Mouse (Mus musculus) fat pad, adult 2 months (tissue): ENCODE data around the gene Gm20388.

Experiments used
- DNase-seq: peaks from one replicate; pipeline ENCODE4 v3.0.0-alpha.2; 2011; ENCODE audit warnings: low read depth, low spot score; ENCODE audit errors: extremely low read depth

Gene Gm20388

DNA sequence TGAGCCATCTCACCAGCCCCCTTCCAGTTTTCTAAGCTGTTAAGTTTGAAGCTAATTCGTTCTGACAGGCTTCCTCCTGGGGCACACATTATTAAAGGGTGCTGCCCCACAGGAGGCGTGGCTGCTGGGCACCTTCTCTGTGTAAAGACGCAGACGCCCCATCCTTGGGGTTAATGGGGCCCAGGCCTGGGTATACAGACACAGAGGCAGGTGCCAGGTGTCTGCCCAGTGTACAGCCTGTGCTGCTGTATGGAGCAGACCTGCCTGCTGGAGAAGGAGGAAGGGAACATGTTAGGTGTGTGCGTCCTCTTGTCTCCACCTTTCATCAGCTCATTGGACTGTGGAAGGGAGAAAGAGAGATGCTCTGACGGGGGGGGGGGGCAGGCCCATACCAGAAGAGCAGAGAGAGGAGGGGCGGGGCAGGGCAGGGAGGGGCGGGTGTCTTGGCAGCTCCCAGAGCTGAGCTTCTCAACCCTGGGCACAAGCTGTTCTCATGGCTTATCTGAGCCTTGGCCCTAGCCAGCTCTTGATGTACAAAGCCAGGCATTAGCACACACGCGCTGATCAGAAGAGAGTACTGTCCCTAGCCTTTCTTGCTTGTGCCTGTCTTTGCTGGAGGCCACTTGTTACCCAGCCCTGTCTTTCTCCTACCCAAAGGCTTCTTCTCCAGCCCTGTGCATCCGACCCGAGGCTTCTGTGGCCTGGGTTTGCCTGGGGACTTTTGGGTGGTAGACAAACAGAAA, 1951.3 kb downstream of the Gm20388 start:
- no peak for DNase-seq

DNA sequence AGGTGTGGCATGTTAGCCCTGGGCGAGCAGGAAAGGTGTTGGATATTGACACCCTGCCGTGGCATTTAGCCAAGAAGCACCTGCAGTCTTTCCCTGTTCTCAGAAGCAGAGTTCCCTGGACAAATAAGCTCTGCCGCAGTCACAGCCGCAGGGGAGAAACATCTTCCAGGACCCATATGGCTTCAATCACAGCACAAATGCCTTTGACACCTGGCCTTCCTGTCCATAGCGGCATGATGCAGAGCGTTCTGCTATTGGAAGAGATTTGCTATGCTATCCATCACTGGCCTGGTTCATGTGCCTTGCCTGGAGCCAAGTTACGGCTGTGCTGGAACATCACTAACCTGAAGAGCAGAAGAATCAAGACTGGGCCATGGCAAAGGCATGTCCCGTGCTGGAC, 1954.7 kb downstream of the Gm20388 start:
- no peak for DNase-seq

GRCm38 (mm10) chr8:121868196-121868595, 1957.6 kb downstream of the Gm20388 start:
- no peak for DNase-seq

DNA sequence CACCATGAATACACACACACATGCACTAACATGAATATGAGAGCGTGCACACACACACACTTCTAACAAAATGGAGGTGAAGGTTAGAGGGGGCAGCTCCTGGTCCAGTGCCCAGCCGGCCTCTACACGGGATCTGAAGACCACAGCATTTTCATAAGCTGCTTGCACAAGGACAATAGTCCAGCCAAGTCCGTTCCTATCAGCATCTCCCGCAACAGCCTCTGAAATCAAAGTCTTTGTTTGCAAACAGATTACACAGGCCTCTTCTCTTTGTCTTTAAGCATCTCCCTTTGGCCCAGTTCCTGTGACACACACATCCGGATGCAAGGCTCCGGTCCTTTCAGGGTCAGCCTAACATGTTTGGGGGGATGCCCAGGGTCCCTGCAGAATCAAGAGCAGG, 1958.3 kb downstream of the Gm20388 start:
- DNase-seq: no peak

- no peak for DNase-seq
Observed at GRCm38 (mm10) chr8:121870190-121870589, 1959.5 kb downstream of the Gm20388 start.

- DNase-seq: no peak
Observed at GRCm38 (mm10) chr8:121871833-121872440, 1961.3 kb downstream of the Gm20388 start.

DNA sequence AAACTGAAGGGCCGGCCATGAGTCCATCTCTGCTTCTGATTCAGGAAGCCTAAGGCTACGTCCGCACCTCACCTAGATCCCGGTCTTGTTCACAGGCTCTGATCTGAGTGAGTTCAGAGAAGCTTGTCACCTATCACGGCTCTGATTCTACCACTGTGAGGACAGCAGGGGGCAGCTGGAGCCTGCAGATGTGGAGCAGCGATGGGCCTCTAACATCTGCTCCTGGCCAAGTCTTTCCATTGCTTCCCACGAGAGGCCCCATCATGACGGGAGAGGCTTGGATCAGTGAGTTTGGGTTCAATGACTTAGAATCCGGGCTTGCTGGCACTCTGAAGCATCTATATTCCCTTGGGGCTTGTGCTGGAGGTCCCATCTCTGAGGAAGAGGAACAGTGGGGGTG, 1963.4 kb downstream of the Gm20388 start:
- DNase-seq: no peak

DNA sequence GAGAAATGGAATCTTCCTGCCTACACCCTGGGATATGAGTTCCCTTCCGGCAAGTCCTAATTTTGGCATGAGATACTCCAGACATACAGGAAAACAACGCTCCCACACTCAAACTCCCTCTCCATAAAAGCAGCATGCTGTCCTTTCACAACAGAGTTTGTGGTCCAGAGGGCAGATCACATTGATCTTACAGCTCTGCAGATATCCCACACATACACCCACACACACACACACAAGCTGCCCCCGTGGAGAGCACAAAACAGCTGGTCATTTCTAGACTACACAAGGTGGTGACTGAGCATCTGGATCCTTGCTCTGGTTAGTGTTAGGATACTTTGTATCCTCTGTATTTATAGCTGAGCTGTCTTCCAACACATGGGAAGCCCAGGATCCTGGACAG, 1964.4 kb downstream of the Gm20388 start:
- DNase-seq: no peak

DNA sequence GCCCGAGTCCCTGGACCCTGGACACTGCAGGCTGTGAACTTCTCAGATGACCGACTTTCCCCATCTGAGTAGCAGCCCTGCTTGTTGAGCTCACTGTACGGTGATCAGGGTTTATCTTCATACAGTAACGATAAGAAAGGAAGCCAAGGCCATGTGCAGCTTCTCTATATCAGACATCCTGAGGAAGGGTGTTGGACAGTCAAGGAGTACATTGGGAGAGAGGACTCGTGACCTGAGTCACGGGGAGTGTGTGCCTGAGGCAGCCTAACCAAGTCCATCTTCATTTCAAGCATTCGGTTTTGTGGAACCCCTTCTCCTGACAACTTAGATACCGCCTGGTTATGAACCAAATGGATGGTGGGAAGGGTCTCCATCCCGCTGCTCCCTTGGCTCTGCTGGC, 1964.9 kb downstream of the Gm20388 start:
- no peak for DNase-seq

DNA sequence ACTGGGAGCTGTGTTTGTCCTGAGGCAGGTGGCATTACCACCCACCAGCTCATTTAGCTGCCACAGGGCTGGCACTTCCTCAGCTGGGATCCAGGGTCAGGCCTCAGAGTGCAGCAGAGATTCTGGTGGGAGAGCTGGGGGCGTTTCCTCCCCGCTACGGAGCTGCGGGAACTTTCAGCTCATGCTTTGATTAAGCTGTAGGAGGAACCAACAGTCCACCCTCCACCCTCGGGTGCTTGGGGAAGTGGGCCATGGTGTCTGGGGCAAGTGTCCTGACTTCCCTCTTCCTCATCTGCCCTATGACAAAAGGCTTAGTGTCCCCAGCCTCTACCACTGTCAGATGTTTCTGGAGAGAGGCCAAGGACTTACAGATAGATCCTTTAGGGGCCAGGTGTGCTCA, 1966.6 kb downstream of the Gm20388 start:
- DNase-seq: no peak

- DNase-seq: no peak
Observed at GRCm38 (mm10) chr8:121877828-121878480, 1967.3 kb downstream of the Gm20388 start.

DNA sequence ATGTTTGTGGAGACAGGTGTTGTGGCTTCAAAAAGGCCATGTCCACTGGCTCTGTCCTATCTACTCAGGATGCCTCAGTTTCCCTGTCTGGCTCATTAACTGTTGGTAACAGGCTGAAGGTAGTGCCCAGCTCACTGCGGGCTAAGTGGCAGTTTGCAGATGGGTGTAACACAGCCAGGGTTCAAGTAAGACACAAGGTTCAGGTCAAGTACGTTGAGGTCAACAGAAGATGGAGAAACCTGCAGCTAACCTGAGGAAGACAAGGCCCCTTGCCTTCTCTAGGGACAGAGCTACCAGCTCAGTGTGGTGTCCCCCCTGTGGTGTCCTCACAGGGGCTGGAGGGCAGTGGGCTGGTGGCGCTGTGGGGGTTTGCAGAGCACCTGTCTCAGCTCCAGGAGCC, 1969.1 kb downstream of the Gm20388 start:
- no peak for DNase-seq

- no peak for DNase-seq
Observed at GRCm38 (mm10) chr8:121880818-121881217, 1970.2 kb downstream of the Gm20388 start.

DNA sequence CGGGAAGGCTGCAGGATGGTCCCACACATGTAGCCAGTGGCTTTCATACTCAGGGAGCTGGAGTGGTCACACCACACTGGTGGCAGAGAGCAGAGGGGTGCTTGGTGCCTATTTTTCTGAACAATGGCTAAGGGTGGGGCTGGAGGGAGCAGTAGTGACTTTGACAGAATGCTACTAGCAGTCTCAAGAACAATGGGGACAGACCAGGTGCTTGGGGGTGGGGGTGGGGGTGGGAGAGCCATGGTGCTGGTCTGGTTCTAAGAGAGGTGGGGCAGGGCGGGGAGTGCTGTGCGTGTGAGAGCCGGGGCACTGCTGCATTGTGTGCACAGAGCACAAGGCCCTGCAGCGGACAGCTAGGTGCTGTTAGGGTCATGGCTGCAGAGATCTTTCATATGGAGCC, 1971.3 kb downstream of the Gm20388 start:
- no peak for DNase-seq

DNA sequence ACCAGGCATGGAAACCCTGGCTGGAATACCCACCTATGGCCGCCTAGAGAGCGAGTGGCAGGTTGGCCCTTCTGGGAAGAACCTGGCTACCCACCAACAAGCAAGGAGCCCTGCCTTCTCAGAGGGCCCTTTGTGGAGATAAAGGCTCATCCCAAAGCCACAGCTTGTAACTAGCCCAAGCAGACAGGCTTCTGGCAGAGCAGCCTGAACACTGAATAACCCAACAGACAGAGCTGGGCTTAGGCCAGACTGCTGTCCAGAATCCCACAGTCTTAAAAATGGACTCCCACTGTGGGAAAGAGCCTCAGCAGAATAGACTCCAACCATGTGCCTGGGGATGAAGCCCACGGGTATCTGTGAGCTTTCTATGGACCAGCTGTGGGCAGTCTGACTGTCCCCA, 1973.5 kb downstream of the Gm20388 start:
- no peak for DNase-seq

DNA sequence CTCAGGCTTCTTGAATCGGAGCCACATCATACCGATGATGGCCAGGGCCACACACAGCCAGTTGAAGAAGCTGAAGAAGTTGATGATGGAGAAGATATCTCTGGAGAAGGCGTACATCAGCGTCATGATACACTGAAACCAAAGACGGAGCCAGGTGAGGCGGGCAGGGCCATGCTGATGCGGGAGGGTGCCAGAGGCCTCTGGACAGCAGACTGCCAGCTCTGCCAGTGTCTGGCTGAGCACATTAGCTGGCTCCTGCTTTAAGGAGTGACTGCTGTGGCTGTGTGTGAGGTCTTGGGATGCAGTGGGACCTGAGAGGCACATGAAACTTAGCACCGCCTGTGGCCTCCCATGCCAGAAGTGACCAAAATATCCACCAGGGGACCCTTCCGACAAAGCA, 1974.4 kb downstream of the Gm20388 start:
- no peak for DNase-seq

GRCm38 (mm10) chr8:121885433-121885832, 1974.8 kb downstream of the Gm20388 start:
- DNase-seq: no peak

DNA sequence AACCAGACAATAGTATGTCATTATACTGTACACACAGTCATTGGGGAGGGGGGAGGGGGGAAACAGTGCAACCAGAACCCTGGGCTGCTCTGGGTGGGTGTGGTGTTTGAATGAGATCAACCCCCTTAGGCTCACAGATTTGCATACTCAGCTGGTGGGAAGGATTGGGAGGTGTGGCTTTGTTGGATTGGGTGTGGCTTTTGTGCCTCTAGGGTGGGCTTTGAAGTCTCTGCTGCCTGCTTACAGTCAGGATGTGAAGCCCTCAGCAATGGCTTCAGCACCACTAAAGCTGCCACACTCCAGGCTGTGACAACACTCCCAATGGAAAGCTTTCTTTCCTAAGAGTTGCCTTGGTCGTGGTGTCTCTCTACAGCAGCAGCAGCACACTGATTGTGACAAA, 1976.9 kb downstream of the Gm20388 start:
- DNase-seq: no peak

DNA sequence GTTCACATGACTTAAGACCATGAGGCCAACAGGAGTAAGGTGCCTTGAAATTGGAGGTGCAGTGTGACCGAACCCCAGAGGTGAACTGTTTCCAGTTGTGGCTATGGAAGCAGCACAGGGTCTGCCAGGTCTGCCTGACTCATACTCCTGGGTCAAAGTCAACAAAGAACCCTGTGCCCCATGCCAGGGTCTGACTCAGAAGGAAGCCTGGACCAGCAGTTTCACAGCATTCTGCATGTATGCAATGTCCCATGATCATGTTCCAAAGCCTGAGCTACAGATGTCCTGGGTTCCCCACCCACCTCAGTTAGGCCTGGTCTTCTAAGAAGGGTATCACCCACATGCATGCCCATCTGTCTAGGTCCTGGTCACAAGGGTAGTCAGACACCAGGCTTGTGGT, 1978.7 kb downstream of the Gm20388 start:
- no peak for DNase-seq

DNA sequence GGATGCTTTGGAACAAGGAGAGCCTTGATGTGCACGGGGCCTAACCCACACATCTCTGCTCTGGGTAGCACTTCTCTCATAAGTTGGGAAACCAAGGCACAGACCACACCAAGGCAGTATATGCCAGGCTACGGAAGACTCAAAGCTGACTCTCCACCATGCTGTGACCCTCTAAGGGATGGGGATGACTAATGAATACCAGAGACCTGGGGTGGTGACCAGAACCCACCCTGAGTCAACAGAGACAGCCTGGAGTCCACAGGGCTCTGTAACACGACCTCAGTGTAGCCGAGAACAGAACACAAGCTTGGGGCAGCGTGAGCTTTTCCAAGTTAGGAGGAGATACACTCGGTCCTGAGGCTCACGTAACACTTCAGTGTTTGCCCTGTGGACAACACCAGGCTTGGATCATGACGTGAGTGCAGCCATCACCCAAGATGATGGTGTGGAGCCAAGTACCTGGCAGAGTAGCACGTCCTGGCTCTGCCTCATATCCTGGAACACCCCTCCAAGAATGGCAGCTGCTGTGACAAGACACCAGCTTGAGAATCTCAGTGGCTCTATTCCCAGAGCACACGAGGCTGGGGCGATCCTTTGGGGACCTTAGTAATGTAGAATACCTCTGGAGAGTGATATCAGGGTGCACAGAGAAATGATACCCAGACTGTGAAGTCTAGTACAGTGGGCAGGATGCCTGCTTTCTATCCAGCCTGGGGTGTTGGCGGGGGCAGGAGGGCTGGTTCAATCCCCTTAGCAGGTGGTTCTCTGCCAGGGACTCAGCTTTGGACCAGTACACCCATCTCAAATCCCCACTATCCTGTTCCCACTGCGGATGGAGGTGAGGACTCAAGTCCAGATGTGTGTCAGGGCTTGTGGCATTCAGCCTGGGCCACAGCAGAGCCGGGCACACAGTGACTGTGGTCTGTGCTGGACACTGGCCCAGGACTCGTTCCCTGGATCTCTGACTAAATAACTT, 1979.5 kb downstream of the Gm20388 start:
- no peak for DNase-seq

DNA sequence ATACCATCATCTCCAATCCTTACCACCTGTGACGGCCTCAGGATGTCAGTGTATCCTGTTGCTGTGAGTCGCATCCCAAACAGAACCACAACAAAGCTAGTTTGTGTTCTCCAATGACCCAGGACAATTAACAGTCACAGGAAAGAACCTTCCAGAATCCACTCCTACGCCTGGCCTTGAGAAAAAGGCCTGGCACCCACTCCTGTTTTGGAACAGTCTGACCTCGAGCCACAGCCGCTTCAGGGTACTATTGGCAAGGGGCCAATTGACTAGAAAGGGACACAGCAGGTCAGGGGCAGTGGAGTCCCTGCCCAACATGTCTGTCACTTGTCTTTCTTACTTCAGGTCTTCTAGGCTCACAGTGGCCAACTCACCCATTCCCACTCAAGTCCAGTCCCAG, 1982.2 kb downstream of the Gm20388 start:
- DNase-seq: no peak
